Mouse (Mus musculus) heart, embryonic 10.5 days (tissue): ENCODE measurements around the gene Klf12. TPM values are rescaled to one million over a fixed set of nuclear protein-coding genes. Genes with fewer than 3 reads are reported as not detected.
"Not testable (repeated sequence)": the region's sequence is repeated elsewhere in the genome, so short reads cannot be mapped to it uniquely, and the experiment has no call there.

Source experiments
- DNase-seq: peaks from one replicate; pipeline ENCODE4 v3.0.0-alpha.2; 2017; ENCODE audit warnings: low spot score
- H3K27ac ChIP-seq: fragments of 300-500 bp; sonication (generic); 2 replicates; pipeline ENCODE4 v1.5.1; 2016; ENCODE audit warnings: mild to moderate bottlenecking
- H3K27me3 ChIP-seq: fragments of 300-500 bp; sonication (generic); 2 replicates; pipeline ENCODE4 v1.6.1; 2016; ENCODE audit warnings: mild to moderate bottlenecking; ENCODE audit not compliant: poor library complexity, insufficient read depth, severe bottlenecking
- H3K36me3 ChIP-seq: fragments of 300-500 bp; sonication (generic); 2 replicates; pipeline ENCODE4 v1.6.1; 2016; ENCODE audit warnings: mild to moderate bottlenecking, moderate library complexity
- H3K4me1 ChIP-seq: fragments of 300-500 bp; sonication (generic); 2 replicates; pipeline ENCODE4 v1.6.1; 2016; ENCODE audit warnings: mild to moderate bottlenecking
- H3K4me3 ChIP-seq: fragments of 300-500 bp; sonication (generic); 2 replicates; pipeline ENCODE4 v1.5.1; 2016; ENCODE audit warnings: mild to moderate bottlenecking, moderate library complexity
- H3K9me3 ChIP-seq: fragments of 300-500 bp; sonication (generic); 2 replicates; pipeline ENCODE4 v1.6.1; 2016; ENCODE audit warnings: mild to moderate bottlenecking, moderate library complexity
- WGBS: fragments of 180-500 bp; shearing (Covaris S2); methylation state at CpG from one replicate; pipeline ENCODE4 v1.1.7; 2016; 5-methylcytosine and 5-hydroxymethylcytosine counted together
- polyA plus RNA-seq: library from polyadenylated mRNA; unstranded; fragments of >200 nt; fragmentation: Nextera tagmentation; extraction: Ambion mirVana; gene quantifications from 2 replicates; pipeline ENCODE4 v1.2.1, GENCODE M21; 2016

Gene Klf12
- polyA plus RNA-seq, 1 experiment from 2014 or later, result 8.4 TPM

DNA sequence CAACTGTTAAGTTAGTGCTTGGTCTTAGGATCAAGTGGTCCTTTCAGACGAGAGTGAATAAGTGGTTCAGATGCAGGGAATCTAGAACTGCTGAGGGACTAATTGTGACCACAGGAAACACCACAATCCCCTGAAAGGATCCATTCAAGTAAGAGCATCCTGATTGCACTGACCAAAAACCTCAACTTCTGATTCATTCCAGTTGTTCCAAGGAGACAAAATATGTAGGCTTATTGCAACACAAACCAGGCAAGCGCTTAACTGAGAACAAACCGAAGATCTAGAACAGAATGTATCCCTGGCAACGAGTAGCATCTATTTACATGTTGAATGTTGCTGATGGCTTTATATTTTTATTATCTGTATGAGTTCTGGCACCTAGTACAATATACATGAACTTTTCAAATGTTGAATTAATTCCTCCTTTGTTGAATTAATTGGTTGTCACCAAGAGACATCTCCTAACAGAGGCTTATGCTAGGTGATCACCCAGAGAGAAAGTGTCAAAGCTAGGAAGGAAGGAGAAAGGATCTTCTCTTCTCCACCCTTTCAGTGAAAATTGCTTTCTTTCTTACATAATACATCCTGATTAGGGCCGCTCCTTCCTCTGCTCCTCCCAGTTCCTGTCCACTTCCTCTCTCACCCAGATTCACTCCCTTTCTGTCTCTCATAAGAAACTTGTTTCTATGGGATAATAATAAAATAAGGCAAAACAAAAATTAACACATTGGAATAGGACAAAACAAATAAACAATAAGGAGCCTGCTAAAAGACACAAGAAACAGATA lies 407.5 kb downstream of the Klf12 start:
- WGBS, result 78% methylated on average over 5 of the region's 5 CpGs
- no peaks in the 10 kb centered on the region for H3K27me3 ChIP-seq
- no peak for DNase-seq
- H3K9me3 ChIP-seq, result no peaks in the 10 kb centered on the region
- no peak overlapping the region for H3K27ac ChIP-seq
- 0 out of 2 replicates have a peak, but pooled peaks cover 7% of the 10 kb centered on the region for H3K36me3 ChIP-seq
- H3K4me3 ChIP-seq, result no peak overlapping the region
- H3K4me1 ChIP-seq, result no peaks in the 10 kb centered on the region; the same call in 1 of the 2 replicates

- no peaks in the 10 kb centered on the region for H3K27me3 ChIP-seq
- H3K36me3 ChIP-seq, result 0 out of 2 replicates have a peak, but pooled peaks cover 7% of the 10 kb centered on the region
- 67% methylated on average over 5 of the region's 5 CpGs for WGBS
Measured at GRCm38 (mm10) chr14:99873725-99874124, 410.8 kb downstream of the Klf12 start.

DNA sequence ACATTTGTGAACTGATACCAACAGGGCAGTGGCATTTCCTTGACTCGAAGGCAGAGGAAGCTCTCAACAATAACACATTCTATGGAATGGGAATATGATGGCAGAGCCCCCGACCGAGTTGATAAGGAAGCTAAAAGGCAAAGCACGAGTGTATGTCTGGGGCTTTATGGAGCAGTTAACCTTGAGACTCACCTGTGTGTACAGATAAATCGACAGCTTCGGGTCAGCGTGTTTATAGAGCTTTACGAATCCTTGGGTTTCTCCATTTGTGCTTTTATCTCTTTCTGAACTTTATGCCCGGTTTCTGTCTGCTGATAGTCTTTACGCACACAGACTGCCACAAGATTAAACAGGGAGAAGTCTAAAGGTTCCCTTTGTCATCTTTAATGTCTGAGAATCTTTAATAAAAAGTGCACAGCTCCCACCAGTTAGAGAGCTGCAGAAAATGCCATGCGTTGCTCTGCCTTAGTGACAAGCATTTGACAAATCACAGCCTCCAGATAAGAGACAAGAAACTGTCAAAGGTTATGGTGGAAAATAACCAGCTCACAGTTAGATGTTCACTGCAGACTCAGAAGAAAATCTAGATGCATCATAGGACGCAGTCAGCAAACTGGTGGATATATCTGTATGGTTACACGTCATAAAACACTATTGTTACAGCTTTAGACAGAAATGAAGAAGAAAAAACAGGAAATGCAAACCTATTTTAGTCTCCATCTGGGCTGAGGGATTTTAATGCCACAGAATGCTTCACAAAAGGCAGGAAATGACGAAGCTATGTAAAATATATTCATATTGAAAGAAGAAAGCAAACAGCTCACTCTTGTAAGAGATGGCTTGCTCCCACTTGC lies 428.1 kb downstream of the Klf12 start:
- H3K9me3 ChIP-seq, result no peaks in the 10 kb centered on the region
- H3K36me3 ChIP-seq, result no peaks in the 10 kb centered on the region
- H3K4me3 ChIP-seq, result no peak overlapping the region; the same call in 1 of the 2 replicates
- H3K27ac ChIP-seq, result peak overlapping the region; percentile 16; the same call in 1 of the 2 replicates
- peaks cover 18% of the 10 kb centered on the region for H3K4me1 ChIP-seq
- no peak for DNase-seq
- no peaks in the 10 kb centered on the region for H3K27me3 ChIP-seq
- 30% methylated on average over 14 of the region's 14 CpGs for WGBS

More at GRCm38 (mm10) chr14:99873725-99874124, 410.8 kb downstream of the Klf12 start:
- Histone ChIP-seq H3K27ac (no peak overlapping the region), H3K4me3 (no peak overlapping the region), H3K4me1 (no peaks in the 10 kb centered on the region; the same call in 1 of the 2 replicates), H3K9me3 (no peaks in the 10 kb centered on the region)
- DNase-seq, result no peak

GRCm38 (mm10) chr14:99854467-99854807 lies 430.0 kb downstream of the Klf12 start:
- DNase-seq, H3K9me3 ChIP-seq, H3K27ac ChIP-seq, H3K4me3 ChIP-seq, H3K36me3 ChIP-seq, H3K27me3 ChIP-seq: not testable (repeated sequence)
- H3K4me1 ChIP-seq, result peaks cover 18% of the 10 kb centered on the region

DNA sequence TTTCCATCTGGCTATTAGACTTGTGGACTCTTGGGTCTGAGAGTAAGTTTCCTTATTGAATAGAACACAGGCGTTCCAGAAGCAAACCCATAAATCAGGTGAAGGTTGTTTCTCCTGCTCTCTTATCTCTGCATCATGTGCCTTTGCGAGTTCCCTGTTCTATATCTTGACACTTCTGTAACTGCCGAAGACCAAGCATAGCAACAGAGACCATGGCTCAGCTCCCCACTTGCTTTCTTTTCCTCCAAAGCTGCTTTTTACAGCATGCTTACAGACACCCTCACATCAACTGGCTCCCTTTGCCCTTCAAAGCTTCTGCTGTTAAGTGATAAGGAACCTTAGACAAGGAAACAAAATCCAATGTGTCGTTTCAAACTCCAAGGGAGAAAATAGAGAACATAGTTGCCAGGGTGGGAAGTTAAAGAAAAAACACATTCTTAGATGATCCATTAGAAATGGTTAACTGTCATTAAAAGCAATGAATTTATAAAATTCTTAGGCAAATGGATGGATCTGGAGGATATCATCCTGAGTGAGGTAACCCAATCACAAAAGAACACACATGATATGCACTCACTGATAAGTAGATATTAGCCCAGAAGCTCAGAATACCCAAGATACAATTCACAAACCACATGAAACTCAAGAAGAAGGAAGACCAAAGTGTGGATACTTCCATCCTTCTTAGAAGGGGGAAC lies 430.6 kb downstream of the Klf12 start:
- H3K4me3 ChIP-seq, H3K9me3 ChIP-seq, H3K27me3 ChIP-seq, H3K36me3 ChIP-seq, DNase-seq: not testable (repeated sequence)
- 19% methylated on average over 4 of the region's 4 CpGs for WGBS
- Histone ChIP-seq H3K27ac (0 out of 2 replicates have a peak overlapping the region, but pooled peaks have one; percentile 36), H3K4me1 (peaks cover 18% of the 10 kb centered on the region)

DNA sequence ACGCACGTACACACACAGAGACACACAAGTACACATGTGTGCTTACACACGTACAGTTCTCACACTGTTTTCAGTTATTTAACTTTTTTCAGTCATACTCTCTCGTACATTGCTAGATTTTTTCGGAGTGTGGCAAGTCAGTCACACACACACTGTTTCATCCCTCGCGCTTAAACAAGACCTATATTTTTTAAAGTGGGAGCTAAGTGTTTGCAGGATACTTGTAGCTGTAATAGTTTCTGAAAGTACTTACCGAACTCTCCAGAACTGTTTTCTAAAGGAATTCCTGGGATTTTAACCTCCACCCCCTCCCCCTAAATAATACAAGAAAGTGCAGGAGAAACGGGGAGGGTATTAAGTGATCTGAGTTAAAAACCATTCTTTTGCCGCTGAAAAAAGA lies 434.1 kb downstream of the Klf12 start:
- H3K36me3 ChIP-seq, result no peaks in the 10 kb centered on the region
- no peak overlapping the region for H3K4me3 ChIP-seq
- DNase-seq, result no peak
- WGBS, result 85% methylated on average over 10 of the region's 10 CpGs
- H3K4me1 ChIP-seq, result peaks cover 13% of the 10 kb centered on the region
- no peaks in the 10 kb centered on the region for H3K27me3 ChIP-seq
- no peaks in the 10 kb centered on the region for H3K9me3 ChIP-seq
- H3K27ac ChIP-seq, result no peak overlapping the region

DNA sequence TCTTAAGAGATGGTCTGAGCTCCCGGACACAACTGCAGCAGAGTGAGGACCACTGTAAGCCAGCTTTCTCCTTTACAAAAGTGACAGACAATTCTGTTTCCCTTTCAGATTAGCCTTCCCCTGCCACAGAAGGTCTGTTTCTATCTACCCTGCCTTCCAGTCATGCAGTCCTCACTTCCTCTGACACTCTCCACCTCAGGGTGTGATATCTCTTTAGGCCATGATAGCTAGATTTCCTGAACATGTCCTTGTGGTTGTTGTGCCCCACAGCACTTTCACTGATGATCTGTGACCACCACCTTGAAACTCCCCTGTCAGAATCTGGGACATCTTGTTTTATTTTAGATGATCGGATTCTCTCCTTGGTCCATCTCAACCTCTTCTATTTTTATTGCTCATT lies 437.0 kb downstream of the Klf12 start:
- Histone ChIP-seq H3K27ac (no peak overlapping the region), H3K4me3 (no peak overlapping the region), H3K36me3 (no peaks in the 10 kb centered on the region), H3K9me3 (no peaks in the 10 kb centered on the region), H3K4me1 (peaks cover 7% of the 10 kb centered on the region; the same call in 1 of the 2 replicates), H3K27me3 (no peaks in the 10 kb centered on the region)
- no peak for DNase-seq
- 60% methylated on average over 2 of the region's 2 CpGs for WGBS

DNA sequence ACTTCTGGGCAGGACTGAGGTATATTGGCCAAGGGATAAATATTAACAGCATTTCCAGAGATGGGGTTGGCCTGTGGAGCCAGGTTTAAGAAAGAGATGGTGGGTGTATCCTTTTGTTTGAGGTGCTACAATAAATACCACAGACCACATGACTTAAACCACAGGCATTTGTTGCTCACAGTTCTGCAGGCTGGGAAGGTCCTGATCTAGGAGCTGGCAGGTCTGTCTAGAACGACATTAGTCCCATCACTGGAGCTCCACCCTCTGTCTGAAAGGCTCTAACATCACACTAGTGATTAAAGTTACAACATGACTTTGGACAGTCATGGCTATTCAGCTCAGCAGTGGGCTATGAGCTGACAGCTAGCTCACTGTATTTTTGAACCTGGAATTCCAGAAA lies 457.8 kb downstream of the Klf12 start:
- no peak overlapping the region for H3K27ac ChIP-seq
- H3K27me3 ChIP-seq, result no peaks in the 10 kb centered on the region
- no peak overlapping the region for H3K4me3 ChIP-seq
- H3K36me3 ChIP-seq, result no peaks in the 10 kb centered on the region
- H3K9me3 ChIP-seq, result no peaks in the 10 kb centered on the region
- H3K4me1 ChIP-seq, result no peaks in the 10 kb centered on the region
- 35% methylated on average over 1 of the region's 1 CpGs for WGBS
- no peak for DNase-seq
